Mouse (Mus musculus) embryo, embryonic 11 days (tissue): ENCODE measurements around the gene Gm20521.
"Not testable (repeated sequence)": the region's sequence is repeated elsewhere in the genome, so short reads cannot be mapped to it uniquely, and the experiment has no call there.

Experiments used
- DNase-seq: peaks from one replicate; pipeline ENCODE4 v3.0.0-alpha.2; 2015

Gene Gm20521

GRCm38 (mm10) chr14:54937361-54938182 lies 54.3 kb downstream of the Gm20521 start:
- no peak for DNase-seq

GRCm38 (mm10) chr14:54938431-54939219 lies 55.4 kb downstream of the Gm20521 start:
- DNase-seq = no peak

DNA sequence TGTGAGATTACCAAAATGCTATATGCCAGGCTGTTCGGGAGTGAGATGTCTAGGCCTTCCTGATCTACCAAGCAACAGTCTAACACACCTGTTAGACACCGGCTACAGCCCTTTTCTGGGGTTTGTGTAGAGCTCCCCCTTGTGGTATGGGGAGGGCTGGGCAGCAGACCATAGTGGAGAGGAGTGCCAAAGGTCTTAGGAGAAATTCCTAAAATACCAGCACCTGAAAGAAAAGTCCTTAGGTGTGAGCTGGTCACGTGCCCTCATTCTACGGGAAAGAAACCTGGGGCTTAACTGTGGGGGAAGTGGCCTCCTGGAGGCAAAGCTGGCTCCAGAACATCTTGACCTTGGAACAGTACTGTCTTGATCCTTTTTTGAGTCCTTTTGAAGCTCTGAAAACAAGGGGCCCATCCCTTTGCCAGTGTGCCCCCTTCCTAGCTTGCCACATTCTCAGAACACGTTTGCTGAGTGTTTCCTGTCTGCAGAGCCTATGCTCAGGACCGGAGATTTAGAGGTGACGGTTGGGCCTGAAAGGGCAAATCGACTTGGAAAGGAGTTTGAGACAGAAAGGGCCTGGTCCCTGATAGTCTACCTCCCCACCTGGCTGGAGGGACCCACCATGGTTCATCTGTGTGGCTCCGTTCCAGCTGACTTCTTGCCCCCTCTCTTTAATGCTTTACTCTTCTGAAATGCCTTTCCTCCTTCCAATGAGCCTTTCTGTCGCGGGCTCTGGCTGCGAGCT lies 56.4 kb downstream of the Gm20521 start:
- peak; percentile 70 for DNase-seq

DNA sequence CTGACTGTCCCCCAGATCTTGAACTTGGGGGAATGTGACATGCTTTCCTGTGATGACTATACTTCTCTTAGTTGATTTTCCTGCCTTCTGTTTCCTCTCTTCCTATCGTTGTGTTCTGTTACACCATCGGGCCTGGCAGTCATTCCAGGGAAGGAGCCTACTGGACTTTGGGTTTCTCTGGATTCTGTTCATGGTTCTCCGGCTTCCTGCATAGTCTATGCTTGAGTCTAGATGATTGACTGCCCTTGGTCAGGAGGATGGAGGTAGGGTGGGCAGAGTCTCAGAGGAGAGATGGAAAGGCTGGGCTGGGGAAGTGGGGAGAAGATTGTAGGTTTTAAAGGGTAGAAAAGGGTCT lies 56.9 kb downstream of the Gm20521 start:
- DNase-seq = no peak

DNA sequence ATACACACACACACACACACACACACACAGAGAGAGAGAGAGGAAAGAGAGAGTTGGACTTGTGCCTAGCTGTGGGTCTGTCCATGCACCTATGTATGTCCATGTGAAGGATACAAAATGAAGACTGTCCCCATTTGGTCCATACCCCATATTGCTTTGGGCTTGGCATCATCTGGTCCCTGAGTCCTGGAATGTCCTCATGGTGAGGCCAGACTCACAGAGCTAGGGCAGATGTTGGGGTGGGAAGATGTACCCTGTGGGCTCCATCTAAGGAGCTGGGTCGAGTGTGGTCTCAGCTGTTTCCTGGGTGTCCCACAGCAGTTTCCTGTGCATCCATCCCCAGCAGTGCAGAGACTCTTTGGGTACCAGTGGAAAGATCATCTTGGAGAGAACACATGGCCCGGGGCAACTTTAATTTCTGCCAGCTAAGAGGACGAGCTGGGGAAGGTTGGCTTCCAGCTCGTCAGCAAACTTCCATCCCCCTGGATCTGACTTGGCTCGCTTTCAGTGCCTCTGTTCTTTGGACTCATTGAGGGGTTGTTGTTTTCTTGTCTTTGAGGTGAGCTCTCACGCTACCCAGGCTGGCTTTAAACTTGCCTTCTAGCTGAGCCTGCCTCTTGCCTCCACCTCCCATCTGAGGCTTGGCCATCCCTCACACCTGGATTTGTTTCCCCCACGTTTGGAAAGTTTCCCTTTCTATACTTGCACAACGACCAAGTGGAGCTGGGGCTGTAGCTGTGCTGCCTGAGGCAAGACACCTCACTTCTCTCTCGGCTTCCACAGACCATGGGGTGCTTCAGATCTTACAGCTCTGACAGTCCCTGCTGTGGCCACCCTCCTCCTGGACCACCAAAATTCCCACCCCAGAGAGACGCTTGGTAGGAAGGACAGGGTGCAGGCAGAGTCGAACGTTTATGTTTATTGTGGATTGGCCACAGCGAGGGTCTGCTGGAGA lies 58.1 kb downstream of the Gm20521 start:
- DNase-seq = no peak

DNA sequence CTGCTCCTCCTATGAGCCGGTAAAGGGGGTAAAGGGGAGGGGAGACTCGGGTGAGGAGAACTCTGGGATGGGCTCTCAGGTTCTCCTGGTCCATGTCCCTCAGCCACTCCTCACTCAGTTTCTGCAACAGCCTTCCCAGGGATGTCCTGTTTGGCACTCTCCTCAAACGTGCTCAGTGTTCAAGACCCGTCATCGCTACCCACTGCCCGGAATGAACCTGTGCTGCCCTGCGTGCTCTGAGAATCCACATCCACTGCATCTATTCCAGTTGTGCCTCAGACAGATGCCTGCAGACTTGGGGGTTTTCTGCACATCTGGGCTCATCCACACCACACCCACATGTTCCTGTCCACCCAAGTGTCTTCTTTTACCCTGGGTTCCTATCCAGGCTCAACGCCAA lies 59.2 kb downstream of the Gm20521 start:
- DNase-seq = no peak

- no peak for DNase-seq
Measured at GRCm38 (mm10) chr14:54943971-54944370, 60.7 kb downstream of the Gm20521 start.

GRCm38 (mm10) chr14:54944939-54945338 lies 61.7 kb downstream of the Gm20521 start:
- no peak for DNase-seq

DNA sequence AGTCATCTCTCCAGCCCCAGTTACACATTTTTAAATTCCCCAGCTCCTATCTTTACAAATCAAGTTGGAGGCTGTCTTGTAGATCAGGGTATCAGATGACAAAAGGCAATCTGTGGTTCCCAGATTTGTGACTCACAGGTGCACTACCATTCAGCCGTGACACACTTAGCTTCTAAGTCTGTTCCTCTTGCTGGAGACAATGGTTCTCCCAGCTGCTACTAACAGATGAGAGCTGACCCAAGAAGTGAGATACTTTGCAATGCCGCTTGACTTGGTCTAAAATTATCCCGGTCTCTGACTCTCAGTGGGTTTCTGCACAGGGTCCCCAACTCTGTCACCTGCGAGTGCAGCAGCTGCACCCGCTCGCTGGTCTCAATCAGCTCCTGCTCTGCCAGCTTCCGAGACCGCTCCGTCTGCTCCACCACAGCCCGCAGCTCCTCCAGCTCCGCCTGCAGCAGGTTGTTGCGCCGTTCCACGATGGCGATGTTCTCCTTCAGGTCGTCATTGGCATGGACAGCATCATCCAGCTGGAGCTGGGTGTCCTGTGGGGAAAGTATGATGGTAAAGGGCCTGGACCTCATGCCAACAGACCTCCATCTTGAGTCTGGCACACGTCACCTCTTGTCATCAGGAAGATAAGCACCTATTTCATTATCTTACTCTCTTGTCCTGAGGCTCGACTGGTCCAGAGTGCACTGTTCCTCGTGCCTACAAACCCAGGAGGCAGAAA lies 62.9 kb downstream of the Gm20521 start:
- no peak for DNase-seq

DNA sequence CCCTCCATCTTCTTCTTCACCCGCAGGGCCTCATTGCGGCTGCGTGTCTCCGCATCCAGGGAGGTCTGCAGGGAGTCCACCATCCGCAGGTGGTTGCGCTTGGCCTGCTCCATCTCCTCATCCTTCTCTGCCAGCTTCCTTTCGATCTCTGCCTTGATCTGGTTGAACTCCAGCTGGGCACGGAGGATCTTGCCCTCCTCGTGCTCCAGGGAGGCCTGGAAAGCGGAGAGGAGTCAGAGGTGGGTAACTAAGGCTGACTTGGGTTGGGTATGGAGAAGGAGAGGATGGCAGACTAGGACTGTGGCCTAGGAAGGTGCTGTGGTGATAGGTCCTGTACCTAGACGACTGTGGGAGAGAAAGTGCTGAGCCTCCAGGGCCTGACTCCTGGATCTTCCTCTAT lies 63.8 kb downstream of the Gm20521 start:
- not testable (repeated sequence) for DNase-seq
